Mouse (Mus musculus) cerebellum, adult 11 months (tissue): Measurements from ENCODE around the gene Olfr1200.

Experiments
- DNase-seq: peaks from one replicate; pipeline ENCODE4 v3.0.0; 2022

Olfr1200 gene

DNA sequence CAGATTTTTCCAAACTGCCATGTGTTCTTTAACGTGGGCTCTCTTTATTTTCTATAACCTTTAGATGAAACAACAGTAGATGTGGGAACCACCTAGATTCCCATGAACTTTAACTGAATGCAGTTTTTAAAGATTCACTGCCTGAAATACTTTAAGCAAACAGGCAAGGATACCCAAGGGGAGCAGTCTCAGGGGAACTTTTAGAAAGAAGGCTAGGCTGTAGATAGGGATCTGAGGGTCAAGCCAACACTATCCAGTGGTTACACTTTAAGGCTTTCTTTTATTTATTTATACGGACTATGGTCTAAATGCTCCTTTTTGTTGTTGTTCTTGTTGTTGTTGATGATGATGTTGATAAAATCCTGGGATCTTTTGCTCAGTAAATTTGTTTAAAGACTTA is at the start of gene Olfr1200:
Gene Olfr1200, minus strand, starts transcription at position 101 of the 400 bp plus-strand sequence.
- no peak for DNase-seq

DNA sequence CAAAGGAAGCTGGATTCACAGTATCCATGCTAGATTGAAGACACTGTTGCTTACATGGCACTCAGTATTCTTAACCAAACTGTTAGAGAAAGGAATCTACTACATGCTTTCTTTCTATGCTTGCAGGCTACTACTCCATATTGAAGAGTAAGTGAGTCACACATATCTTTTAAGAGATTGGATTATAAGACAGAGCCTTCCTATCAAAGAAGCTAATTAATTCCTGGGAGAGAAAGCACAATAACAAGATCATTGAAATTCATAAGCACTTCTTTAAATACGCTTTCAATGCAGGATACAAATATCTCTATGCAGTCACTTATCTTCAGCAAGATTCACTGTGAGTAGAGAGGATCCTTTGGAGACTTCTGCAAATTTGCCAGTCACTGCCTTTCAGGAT is 43.9 kb upstream of the Olfr1200 start, which contains the start of gene Olfr1202:
Gene Olfr1202, plus strand, starts transcription at position 301 of the 400 bp plus-strand sequence.
- no peak for DNase-seq

DNA sequence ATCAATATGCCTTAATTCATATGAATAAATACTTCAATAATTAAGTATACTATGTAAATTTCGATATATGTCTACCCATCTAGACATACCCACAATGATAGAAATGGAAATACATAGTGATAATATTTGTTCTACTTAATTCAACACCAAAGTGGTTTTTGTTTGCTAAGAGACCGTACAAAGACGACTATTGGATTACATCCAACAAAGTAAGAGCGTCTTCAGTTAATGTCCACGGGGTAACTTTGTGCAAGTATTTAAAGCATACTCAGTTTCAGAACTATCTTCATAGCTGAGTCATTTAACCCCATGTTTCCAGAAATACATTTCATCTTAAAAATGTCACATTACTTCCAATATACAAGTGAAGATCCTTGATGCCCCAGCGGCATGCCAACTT is 22.4 kb upstream of the Olfr1200 start, which contains the start of gene Olfr1201:
Gene Olfr1201, plus strand, starts transcription at position 301 of the 400 bp plus-strand sequence.
- DNase-seq, result no peak

DNA sequence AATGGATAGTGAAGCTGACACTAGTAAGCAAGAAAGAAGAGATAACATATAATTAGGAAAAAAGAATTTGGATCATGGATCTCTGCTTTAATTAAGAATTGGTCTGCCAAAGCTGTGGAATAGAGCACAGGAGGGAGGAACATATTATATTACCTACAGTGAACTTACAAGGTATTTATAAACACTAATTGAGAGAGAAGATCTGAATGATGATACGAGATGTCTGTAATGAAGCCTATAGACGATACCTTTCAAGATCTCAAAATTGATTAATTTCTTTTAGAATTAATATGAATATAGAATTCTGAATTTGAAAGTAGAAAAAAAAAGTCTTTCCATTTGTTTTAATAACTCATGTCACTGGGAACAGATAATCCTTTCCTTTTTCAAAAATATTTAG is 9.9 kb downstream of the Olfr1200 start, which contains the start of gene Olfr1199:
Gene Olfr1199, minus strand, starts transcription at position 101 of the 400 bp plus-strand sequence.
- DNase-seq, result no peak

DNA sequence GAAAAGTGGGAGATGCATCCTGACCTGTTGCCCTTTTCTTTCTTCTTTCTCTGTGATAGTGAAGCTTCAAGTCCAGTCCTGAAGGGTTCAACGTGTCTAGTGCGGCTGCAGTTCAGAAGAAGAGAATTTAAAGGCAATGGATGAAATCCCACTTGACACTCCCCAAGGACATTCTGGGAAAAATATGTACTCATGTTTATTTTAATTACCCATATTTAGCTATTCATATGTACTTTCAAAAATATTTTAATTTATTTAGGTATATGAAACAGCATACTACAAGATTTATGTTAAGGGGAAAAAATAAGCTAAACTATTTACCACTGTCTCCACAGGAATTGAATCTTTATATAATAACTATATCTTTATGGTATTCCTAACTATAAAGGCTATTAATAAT is 19.0 kb downstream of the Olfr1200 start, which contains the start of gene Olfr1198:
Gene Olfr1198, minus strand, starts transcription at position 101 of the 400 bp plus-strand sequence.
- no peak for DNase-seq

DNA sequence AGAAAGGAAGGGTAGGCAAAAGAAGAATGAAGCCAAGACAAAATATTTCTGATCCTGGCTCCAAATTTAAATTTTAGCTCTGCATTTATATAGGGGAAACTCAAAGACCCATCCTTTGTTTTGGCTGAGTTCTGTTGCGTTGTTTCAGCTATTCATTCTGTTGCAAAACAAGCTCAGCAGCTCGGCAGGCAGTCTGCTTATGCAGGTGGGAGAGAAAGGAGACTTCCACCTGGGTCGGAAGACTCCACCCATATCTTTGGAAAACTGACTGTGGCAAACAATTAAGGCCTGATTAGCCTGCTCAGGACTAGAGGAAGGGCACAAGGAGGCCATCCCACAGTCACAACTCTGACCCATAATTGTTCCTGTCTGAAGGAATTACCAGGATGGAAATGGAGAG is 26.9 kb downstream of the Olfr1200 start:
- DNase-seq, result no peak

DNA sequence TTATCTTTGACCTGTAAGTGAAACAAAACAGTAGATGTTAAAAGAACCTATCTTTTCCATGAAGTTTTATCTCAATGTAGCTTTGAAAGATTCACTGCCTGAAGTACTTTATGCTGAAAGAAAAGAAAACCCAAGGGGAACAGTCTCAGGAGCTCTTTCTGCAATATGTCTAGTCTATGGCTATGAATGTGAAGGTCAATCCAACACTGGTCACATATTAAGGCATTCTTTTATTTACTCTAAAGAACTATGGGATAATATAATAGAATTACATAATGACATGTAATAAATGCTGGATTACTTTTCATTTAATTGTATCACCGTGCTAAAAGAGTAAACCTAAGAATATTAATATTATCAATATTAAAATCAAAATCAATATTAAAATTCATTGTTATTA is 38.0 kb downstream of the Olfr1200 start, which contains the start of gene Olfr1197:
Gene Olfr1197, minus strand, starts transcription at position 101 of the 400 bp plus-strand sequence.
- no peak for DNase-seq
